Mouse (Mus musculus) urinary bladder, postnatal 4 days (tissue): ENCODE measurements around the gene Olfr47.
"Not testable (repeated sequence)": the region's sequence is repeated elsewhere in the genome, so short reads cannot be mapped to it uniquely, and the experiment has no call there.

Source experiments
- DNase-seq, 2 experiments: peaks; one replicate each; pipeline ENCODE4 v3.0.0; 2021 to 2022; ENCODE audit warnings: low spot score in 2 of 2

Olfr47 gene

DNA sequence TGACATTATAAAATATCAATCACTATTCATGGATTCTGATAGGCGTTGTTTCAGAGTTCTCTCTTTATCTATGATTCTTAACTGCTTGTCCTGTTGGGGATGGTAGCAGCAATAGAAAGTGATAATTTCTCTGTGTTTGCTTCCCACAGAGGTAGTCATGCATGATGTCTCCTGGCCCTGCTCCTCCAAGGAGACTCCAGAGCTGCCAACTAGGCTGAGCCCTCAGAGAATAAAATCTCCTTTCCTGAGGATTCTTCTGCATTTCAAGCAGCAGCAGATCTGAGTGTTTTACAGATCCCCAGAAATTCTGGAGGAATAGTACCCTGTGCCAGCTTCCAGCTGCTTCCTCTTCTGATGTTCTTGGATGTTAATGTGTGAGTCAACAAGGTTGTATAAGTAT lies at the start of gene Olfr47:
Olfr47 (plus strand) TSS at position 275 of the 400 bp plus-strand sequence.
- not testable (repeated sequence) for DNase-seq

DNA sequence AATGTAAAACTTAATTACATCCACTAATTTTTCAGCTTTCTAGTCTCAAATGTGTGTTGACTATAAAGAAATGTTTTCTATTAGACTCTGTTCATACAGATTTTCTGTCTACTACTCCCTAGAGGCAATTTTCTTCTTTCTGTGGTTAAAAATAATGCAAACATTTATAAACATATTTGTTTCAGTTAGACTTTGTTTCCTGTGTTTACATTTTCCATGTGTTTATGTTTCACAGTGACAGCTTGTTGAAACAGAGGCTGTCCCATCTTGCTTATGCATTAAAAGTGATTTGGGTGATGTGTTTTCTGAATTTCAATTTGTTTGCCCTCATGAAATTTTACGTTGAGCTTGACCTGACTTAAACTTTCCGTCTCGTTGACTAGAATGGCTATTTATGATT lies 40.3 kb upstream of the Olfr47 start:
- no peak for DNase-seq

DNA sequence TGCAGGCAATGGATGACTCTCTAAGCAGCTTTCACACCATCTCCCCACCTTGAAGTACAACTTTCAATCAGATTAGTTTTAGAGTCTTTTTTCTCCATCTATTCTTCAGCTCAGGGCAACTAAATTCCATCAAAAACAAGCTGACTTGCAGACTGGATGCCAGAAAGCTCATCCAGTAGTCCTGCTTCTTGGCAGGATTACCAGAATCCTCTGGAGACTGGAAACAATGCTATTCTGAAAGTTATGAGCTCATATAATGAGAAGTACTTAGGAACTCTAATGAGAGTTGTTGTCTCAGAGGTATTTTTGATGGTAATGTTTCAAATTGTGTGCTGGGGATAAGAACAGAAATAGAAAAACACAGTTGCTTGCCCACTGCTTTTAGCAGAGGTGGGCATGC lies 34.5 kb upstream of the Olfr47 start, which contains the start of gene Olfr435:
Olfr435 (plus strand) TSS at position 366 of the 400 bp plus-strand sequence.
- no peak for DNase-seq

DNA sequence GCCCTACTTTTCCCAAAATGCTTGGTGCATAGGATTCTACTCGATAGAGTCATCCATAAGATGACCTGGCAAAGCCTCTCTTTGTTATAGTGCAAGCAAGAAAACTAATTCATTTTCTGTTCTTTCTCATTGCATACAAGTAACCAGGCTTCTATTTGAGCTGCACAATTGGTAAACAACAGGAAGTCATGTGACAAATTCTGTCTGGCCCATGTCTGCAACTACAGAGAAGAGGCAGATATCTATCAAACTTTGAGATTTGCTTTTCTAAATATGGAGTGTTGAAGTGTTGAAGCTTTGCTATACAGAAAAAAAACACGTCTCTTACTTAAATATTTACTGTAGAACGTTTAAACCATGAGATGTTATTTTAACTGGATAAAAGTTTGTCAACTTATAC lies 33.2 kb upstream of the Olfr47 start:
- DNase-seq, result no peak

GRCm38 (mm10) chr6:43202786-43203185 lies 28.5 kb upstream of the Olfr47 start:
- no peak for DNase-seq

GRCm38 (mm10) chr6:43205355-43205754 lies 26.0 kb upstream of the Olfr47 start:
- no peak for DNase-seq

DNA sequence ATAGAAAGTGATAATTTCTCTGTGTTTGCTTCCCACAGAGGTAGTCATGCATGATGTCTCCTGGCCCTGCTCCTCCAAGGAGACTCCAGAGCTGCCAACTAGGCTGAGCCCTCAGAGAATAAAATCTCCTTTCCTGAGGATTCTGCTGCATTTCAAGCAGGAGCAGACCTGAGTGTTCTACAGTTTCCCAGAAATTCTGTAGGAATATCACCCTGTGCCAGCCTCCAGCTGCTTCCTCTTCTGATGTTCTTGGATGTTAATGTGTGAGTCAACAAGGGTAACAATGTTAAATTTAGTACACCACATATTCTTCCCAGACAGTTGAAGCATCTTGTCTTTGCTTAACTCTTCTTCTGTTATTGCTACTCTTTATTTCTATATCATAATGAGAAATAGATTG lies 18.5 kb upstream of the Olfr47 start, which contains the start of gene Olfr434:
Olfr434 (plus strand) TSS at position 149 of the 400 bp plus-strand sequence.
- DNase-seq, result not testable (repeated sequence)

DNA sequence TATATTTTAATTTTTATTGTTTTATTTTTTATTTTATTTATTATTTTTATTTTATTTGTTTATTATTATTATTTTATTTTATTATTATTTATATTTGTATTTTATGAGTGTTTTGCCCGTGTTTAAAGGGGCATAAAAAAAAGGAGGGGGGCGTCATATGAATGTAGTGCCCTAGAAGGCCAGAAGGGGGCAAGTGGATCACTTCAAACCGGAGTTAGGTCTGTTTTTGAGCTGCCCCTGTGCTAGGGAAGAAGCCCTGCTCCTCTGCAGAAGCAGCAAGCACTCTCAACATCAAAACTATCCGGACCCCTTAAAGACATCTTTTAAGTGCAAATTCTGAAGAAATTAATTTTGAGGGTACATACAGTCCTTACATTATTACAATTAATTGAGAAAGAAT lies 10.7 kb downstream of the Olfr47 start:
- DNase-seq, result no peak

DNA sequence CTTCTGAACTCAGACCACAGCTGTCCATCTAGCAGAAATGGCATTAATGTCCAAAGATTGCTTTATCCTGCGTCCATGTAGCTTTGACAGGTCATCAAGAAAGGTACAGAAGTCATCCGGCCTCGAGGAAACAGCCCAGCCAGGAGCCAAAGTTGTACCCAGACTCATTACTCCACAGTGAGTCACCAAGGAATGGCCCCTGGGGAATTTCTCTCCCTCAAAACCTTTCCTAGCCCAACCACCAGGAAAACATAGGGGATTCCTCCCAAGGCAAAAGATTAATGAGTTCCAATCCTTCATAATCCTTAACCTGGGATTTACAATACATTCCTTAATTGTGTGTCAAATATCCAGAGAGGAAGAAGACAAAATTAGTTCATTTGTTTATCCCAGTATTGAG lies 16.1 kb downstream of the Olfr47 start:
- DNase-seq, result no peak

DNA sequence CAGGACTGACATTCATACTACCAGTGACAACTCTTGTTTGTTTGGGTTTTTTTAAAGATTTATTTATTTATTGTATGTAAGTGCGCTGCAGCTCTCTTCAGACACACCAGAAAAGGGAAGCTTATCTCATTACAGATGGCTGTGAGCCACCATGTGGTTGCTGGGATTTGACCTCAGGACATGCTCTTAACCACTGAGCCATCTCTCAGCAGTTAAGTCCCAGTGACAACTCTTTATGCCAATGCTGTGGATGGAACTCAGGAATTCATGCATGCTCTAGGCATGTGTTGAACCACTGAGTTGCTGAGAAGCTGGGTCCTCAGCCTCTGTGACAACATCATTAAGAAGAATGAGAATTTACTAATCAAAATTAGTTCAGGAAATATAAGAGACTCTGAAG lies 21.7 kb downstream of the Olfr47 start:
- DNase-seq, result no peak

- no peak for DNase-seq
Observed at GRCm38 (mm10) chr6:43254193-43254926, 23.0 kb downstream of the Olfr47 start.

DNA sequence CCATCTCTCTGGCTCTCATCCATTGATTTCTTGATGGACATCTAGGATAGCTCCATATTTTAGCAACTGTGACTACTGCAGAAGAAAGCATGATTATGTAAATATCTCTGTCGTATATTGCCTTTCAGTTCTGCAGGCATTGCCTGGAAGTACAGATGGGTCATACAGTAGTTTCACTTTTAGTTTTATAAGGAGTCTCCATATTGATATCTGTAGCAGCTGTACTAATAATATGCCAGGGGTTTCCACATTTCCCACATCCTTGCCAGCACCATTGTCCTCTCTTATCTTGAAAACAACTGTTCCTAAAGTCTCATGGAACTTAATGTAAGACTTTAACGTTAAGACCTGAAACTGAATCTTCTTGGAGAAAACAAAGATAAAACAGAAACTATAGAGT lies 29.4 kb downstream of the Olfr47 start:
- no peak for DNase-seq

DNA sequence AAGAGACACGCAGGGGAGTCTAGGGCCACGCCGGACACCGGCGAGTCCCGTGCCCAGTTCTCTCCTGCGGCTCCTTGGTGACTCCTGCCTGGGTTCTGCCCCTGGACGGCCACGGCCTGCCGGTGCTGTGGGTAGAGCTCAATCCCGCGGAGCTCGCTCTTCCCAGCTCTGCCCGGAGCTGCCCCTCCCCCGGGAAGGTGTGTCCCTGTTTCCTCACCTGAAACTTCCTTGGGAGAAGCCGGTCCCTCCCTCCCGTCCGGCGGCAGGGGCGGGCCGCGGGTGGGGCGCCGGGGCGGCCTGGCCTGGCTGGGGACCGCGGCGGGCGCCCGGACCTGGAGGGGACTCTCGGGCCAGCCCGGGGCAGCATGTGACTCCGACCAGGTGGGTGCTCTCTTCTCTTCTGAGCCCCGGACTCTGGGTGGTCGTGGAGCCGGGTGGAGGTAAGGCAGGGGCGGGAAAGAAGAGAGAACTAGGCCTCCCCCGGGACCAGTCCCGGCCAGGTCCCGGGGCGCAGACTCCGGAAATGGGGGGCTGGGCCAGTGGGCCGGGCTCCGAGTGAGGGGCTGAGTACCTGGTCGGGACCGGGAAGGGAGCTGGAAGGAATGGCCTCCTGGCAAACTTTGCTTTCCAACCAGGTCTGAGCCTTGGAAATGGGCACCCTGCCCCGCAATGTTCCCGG lies 34.2 kb downstream of the Olfr47 start, which contains the start of gene Arhgef5:
Arhgef5 (plus strand) TSS at position 220 of the 679 bp plus-strand sequence.
- DNase-seq, result peak; percentile 61 to 71

DNA sequence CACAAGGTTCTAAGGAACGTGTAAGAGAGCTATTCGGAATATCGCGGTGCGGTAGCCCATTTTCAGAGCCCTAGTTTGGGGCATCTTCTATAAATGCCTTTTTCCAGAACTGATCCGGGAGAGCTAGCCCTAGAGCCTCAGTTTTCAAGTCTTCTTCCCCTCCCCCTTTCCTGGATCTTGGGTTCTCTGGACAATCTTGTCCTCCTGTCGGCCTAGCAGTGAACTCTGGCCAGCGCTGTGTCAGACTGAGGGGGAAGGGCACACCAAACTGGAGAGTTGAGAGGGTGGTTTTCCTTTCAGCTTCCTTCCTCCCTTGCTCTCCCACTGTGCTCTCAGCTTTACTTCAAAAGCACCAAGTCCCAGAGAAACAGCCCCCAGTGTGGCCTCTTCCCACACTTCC lies 35.0 kb downstream of the Olfr47 start:
- peak in 1 of 2 experiments; percentile 21 for DNase-seq

DNA sequence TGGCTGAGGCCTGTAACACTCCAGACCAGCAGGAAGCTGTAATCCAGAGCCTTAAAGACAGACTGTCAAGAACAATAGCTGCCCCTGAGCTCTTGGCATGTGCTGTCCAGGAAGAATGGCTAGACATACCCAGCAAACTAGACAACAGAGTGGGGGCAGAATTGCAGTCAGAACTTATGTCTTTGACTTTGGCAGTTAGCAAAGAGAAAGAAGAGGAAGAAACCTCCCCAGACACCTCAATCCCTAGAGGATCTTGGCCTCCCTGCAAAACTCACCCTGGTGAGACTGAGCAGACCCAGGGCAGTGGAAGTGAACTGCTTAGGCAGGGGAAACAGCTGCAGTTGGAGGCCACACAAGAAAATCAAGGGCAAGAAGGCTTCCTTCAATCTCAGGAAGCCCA lies 41.3 kb downstream of the Olfr47 start:
- DNase-seq, result no peak

- no peak for DNase-seq
Observed at GRCm38 (mm10) chr6:43274123-43274522, 42.8 kb downstream of the Olfr47 start.

DNA sequence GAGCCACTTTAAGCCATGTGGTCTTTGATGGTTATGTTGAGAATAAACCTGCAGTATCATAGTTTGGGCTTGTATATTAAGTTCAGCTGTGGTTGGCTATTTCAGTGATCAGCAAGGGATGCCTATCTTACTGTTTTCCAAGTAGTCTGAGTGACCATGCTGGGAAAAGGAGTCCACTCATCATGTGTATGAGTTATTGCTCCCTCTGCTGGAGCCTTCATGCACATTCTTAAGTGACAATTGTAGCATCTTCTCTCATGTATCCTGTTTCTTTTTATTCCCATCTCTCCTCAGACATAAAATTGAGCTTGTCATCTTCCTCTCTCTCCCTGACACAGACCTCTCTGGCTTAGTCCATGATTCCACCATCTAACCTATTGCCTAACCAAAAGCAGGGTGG lies 46.9 kb downstream of the Olfr47 start:
- no peak for DNase-seq

- DNase-seq, result no peak
Observed at GRCm38 (mm10) chr6:43280481-43280880, 49.2 kb downstream of the Olfr47 start.
